ENCODE assay signal across 9 mouse cellular contexts in genomic region chr10:80570419-80570818, GRCm38 (mm10). TPM values are rescaled to one million over a fixed set of nuclear protein-coding genes. Genes with fewer than 3 reads are reported as not detected.
A peak's percentile ranks its signal among the peaks of the same experiment; 100 is the strongest.
DNase-seq lines count a peak whose midpoint lies in the region; ATAC-seq and TF ChIP-seq lines count a peak whose summit lies in the region.
"Had no signal": no experiment of that assay in that cellular context is flagged by ENCODE, and none has a peak within 500 bp of the region (broad histone marks: within the 10 kb centered on the region; RNA-seq: fewer than 3 reads in every experiment).

No protein-coding gene starts in this region.

- no peak for DNase-seq in heart, postnatal 10 days
- DNase-seq in liver, embryonic 13.5 days, result no peak
- DNase-seq in cerebellum, postnatal 25 days, result no peak
- no peak for DNase-seq in Muller cell, postnatal 12 days (ENCODE audit: inconsistent ontology term)
- DNase-seq in thymus, postnatal 10 days (ENCODE audit: low spot score in 2 of 2), result no peak
- DNase-seq: right cerebral cortex, postnatal 25 days had no signal

- peak overlapping the region; percentile 73 for H3K27ac ChIP-seq in heart, embryonic 15.5 days
- 0 out of 2 replicates have a peak overlapping the region, but pooled peaks have one; percentile 31 for H3K27ac ChIP-seq in forebrain, embryonic 13.5 days
- peak overlapping the region; percentile 99 for H3K27ac ChIP-seq in liver, embryonic 13.5 days

- intact Hi-C loops in heart, postnatal 10 days (cut with DNase I), result no loop called here

- no peak for TF ChIP-seq CTCF in E14TG2a.4 (conservative IDR thresholded peaks at IDR 0.05; ENCODE audit: low read length)

- no peak for ATAC-seq in heart, embryonic 15.5 days (replicated peaks; ENCODE audit: insufficient number of reproducible peaks, insufficient read depth, low FRiP score, low read depth)
- ATAC-seq in forebrain, embryonic 13.5 days, result no peak
- no peak for ATAC-seq in liver, embryonic 13.5 days (ENCODE audit: low read depth)

- H3K4me3 ChIP-seq in heart, embryonic 15.5 days, result peak overlapping the region; percentile 26; the same call in 1 of the 2 replicates
- H3K4me3 ChIP-seq in E14TG2a.4 (replicated peaks; ENCODE audit: low read length), result peak overlapping the region; percentile 72
- no peak overlapping the region for H3K4me3 ChIP-seq in forebrain, embryonic 13.5 days
- peak overlapping the region; percentile 96 for H3K4me3 ChIP-seq in liver, embryonic 13.5 days (replicated peaks)

- 79% methylated on average over 10 of the region's 10 CpGs for WGBS in heart, embryonic 15.5 days
- 88% methylated on average over 10 of the region's 10 CpGs for WGBS in forebrain, embryonic 13.5 days
- WGBS in liver, embryonic 13.5 days (ENCODE audit: insufficient replicate concordance), result 28% methylated on average over 10 of the region's 10 CpGs

- no peaks in the 10 kb centered on the region for H3K27me3 ChIP-seq in heart, embryonic 15.5 days
- no peaks in the 10 kb centered on the region for H3K27me3 ChIP-seq in E14TG2a.4 (ENCODE audit: insufficient read depth, low read length)
- no peaks in the 10 kb centered on the region for H3K27me3 ChIP-seq in forebrain, embryonic 13.5 days
- H3K27me3 ChIP-seq in liver, embryonic 13.5 days, result no peaks in the 10 kb centered on the region

- H3K4me2 ChIP-seq in heart, embryonic 15.5 days, result peak overlapping the region; percentile 62
- H3K4me2 ChIP-seq in forebrain, embryonic 13.5 days, result peak overlapping the region; percentile 52; the same call in 1 of the 2 replicates
- peak overlapping the region; percentile 100 for H3K4me2 ChIP-seq in liver, embryonic 13.5 days

- H3K9ac ChIP-seq in heart, embryonic 15.5 days, result peak overlapping the region; percentile 49
- H3K9ac ChIP-seq in forebrain, embryonic 13.5 days, result peak overlapping the region; percentile 63; the same call in 1 of the 2 replicates
- peak overlapping the region; percentile 98 for H3K9ac ChIP-seq in liver, embryonic 13.5 days

- peaks cover 7% of the 10 kb centered on the region; the same call in 1 of the 2 replicates for H3K36me3 ChIP-seq in heart, embryonic 15.5 days
- peaks cover 57% of the 10 kb centered on the region for H3K36me3 ChIP-seq in E14TG2a.4 (ENCODE audit: insufficient read depth, low read length)
- peaks cover 20% of the 10 kb centered on the region for H3K36me3 ChIP-seq in forebrain, embryonic 13.5 days (ENCODE audit: poor library complexity, severe bottlenecking)
- H3K36me3 ChIP-seq in liver, embryonic 13.5 days, result peaks cover 47% of the 10 kb centered on the region

- peaks cover 66% of the 10 kb centered on the region for H3K4me1 ChIP-seq in heart, embryonic 15.5 days (replicated peaks)
- H3K4me1 ChIP-seq in E14TG2a.4 (replicated peaks; ENCODE audit: low read depth, low read length), result peaks cover 100% of the 10 kb centered on the region
- peaks cover 65% of the 10 kb centered on the region for H3K4me1 ChIP-seq in forebrain, embryonic 13.5 days
- H3K4me1 ChIP-seq in liver, embryonic 13.5 days (replicated peaks), result peaks cover 95% of the 10 kb centered on the region

- no peaks in the 10 kb centered on the region for H3K9me3 ChIP-seq in heart, embryonic 15.5 days (replicated peaks)
- H3K9me3 ChIP-seq in E14TG2a.4 (ENCODE audit: low read length), result no peaks in the 10 kb centered on the region
- no peaks in the 10 kb centered on the region for H3K9me3 ChIP-seq in forebrain, embryonic 13.5 days (replicated peaks)
- H3K9me3 ChIP-seq in liver, embryonic 13.5 days (replicated peaks), result no peaks in the 10 kb centered on the region

RNA-seq across cellular contexts. Expression of gene Klf16, which starts 6.7 kb away (rescaled TPM):
- 4.7 and 6.4 TPM in 2 replicates for polyA plus RNA-seq in heart, embryonic 15.5 days (2015; fragmentation: Nextera tagmentation; extraction: Ambion mirVana)
- 1 to 10 TPM; 5.9 to 6.9 TPM for total RNA-seq in heart, postnatal 10 days (2021)
- 6.6 and 7.5 TPM in 2 replicates for polyA plus RNA-seq in forebrain, embryonic 13.5 days (2015; fragmentation: Nextera tagmentation; extraction: Ambion mirVana)
- 13.4 and 14.1 TPM in 2 replicates for polyA plus RNA-seq in liver, embryonic 13.5 days (2015; fragmentation: Nextera tagmentation; extraction: Ambion mirVana)

RNA-seq across cellular contexts. Expression of gene Rexo1, which starts 9.1 kb away (rescaled TPM):
- 13.6 and 20.2 TPM in 2 replicates for polyA plus RNA-seq in heart, embryonic 15.5 days (2015; fragmentation: Nextera tagmentation; extraction: Ambion mirVana)
- 10 to 100 TPM; 20.3 to 21.5 TPM for total RNA-seq in heart, postnatal 10 days (2021)
- polyA plus RNA-seq in forebrain, embryonic 13.5 days (2015; fragmentation: Nextera tagmentation; extraction: Ambion mirVana), result 27.5 and 30.8 TPM in 2 replicates
- 13.4 and 13.8 TPM in 2 replicates for polyA plus RNA-seq in liver, embryonic 13.5 days (2015; fragmentation: Nextera tagmentation; extraction: Ambion mirVana)

RNA-seq across cellular contexts. Expression of gene Abhd17a, which starts 19.7 kb away (rescaled TPM):
- 84.2 and 110 TPM in 2 replicates for polyA plus RNA-seq in heart, embryonic 15.5 days (2015; fragmentation: Nextera tagmentation; extraction: Ambion mirVana)
- total RNA-seq in heart, postnatal 10 days (2021), result 100 to 1,000 TPM in 1 of 2 experiments, 10 to 100 TPM in 1; 92.2 to 102 TPM
- polyA plus RNA-seq in forebrain, embryonic 13.5 days (2015; fragmentation: Nextera tagmentation; extraction: Ambion mirVana), result 72.3 and 74.9 TPM in 2 replicates
- polyA plus RNA-seq in liver, embryonic 13.5 days (2015; fragmentation: Nextera tagmentation; extraction: Ambion mirVana), result 45.1 and 51.7 TPM in 2 replicates

RNA-seq across cellular contexts. Expression of gene Atp8b3, which starts 31.5 kb away (rescaled TPM):
- polyA plus RNA-seq in heart, embryonic 15.5 days (2015; fragmentation: Nextera tagmentation; extraction: Ambion mirVana), result 0.05 and 0.06 TPM in 2 replicates
- not detected for total RNA-seq in heart, postnatal 10 days (2021)
- 0.33 and 0.36 TPM in 2 replicates for polyA plus RNA-seq in forebrain, embryonic 13.5 days (2015; fragmentation: Nextera tagmentation; extraction: Ambion mirVana)
- polyA plus RNA-seq in liver, embryonic 13.5 days (2015; fragmentation: Nextera tagmentation; extraction: Ambion mirVana), result 0.02 and 0.03 TPM in 2 replicates

RNA-seq across cellular contexts. Expression of gene Scamp4, which starts 32.3 kb away (rescaled TPM):
- polyA plus RNA-seq in heart, embryonic 15.5 days (2015; fragmentation: Nextera tagmentation; extraction: Ambion mirVana), result 55.9 and 71.6 TPM in 2 replicates
- total RNA-seq in heart, postnatal 10 days (2021), result 10 to 100 TPM; 25.9 to 27.8 TPM
- polyA plus RNA-seq in forebrain, embryonic 13.5 days (2015; fragmentation: Nextera tagmentation; extraction: Ambion mirVana), result 56.7 and 69.6 TPM in 2 replicates
- 52.0 and 54.6 TPM in 2 replicates for polyA plus RNA-seq in liver, embryonic 13.5 days (2015; fragmentation: Nextera tagmentation; extraction: Ambion mirVana)

Comparison
In these comparisons a context has a peak if more than half of its experiments do, and no peak if none do; other contexts are left out.
1. H3K27ac ChIP-seq: peak in every context shown above with its lines; median percentile 99 in liver, embryonic 13.5 days; 73 in heart, embryonic 15.5 days; 31 in forebrain, embryonic 13.5 days.